Mouse (Mus musculus) stomach, postnatal 0 days (tissue): ENCODE data around the gene R3hdm4. TPM values are rescaled to one million over a fixed set of nuclear protein-coding genes. Genes with fewer than 3 reads are reported as not detected.

ENCODE experiments used
- ATAC-seq: fragments of 200-750 bp; cut with Nextera tagmentation; 2 replicates; pipeline ENCODE4 v1.8.0; 2017; ENCODE audit not compliant: low FRiP score, low TSS enrichment
- DNase-seq: peaks from one replicate; pipeline ENCODE4 v3.0.0-alpha.2; 2016; ENCODE audit warnings: low spot score
- H3K27ac ChIP-seq: fragments of 300-500 bp; sonication (generic); replicated peaks from 2 replicates; pipeline ENCODE4 v1.5.1; 2014; ENCODE audit warnings: mild to moderate bottlenecking, control low read depth
- H3K27me3 ChIP-seq: fragments of 300-500 bp; sonication (generic); 2 replicates; pipeline ENCODE4 v1.6.1; 2014; ENCODE audit warnings: low read length; ENCODE audit not compliant: control insufficient read depth, insufficient read depth
- H3K36me3 ChIP-seq: fragments of 300-500 bp; sonication (generic); 2 replicates; pipeline ENCODE4 v1.6.1; 2014; ENCODE audit warnings: low read length, mixed read lengths; ENCODE audit not compliant: control insufficient read depth, insufficient read depth
- H3K4me1 ChIP-seq: fragments of 300-500 bp; sonication (generic); replicated peaks from 2 replicates; pipeline ENCODE4 v1.6.1; 2014; ENCODE audit warnings: antibody characterized with exemption; ENCODE audit not compliant: control insufficient read depth, insufficient read depth
- H3K4me2 ChIP-seq: fragments of 300-500 bp; sonication (generic); replicated peaks from 2 replicates; pipeline ENCODE4 v1.6.1; 2014; ENCODE audit warnings: low read depth, mild to moderate bottlenecking, control low read depth, moderate library complexity
- H3K4me3 ChIP-seq: fragments of 300-500 bp; sonication (generic); 2 replicates; pipeline ENCODE4 v1.5.1; 2014; ENCODE audit warnings: low read depth, low read length, control low read depth
- H3K9ac ChIP-seq: fragments of 300-500 bp; sonication (generic); 2 replicates; pipeline ENCODE4 v1.6.1; 2014; ENCODE audit warnings: mild to moderate bottlenecking, low read length, control low read depth, mixed read lengths
- H3K9me3 ChIP-seq: fragments of 300-500 bp; sonication (generic); 2 replicates; pipeline ENCODE4 v1.6.1; 2016; ENCODE audit warnings: low read length; ENCODE audit not compliant: control insufficient read depth
- CTCF ChIP-seq: IDR thresholded peaks from 2 replicates; pipeline ENCODE4 v1.5.1; 2016; ENCODE audit warnings: antibody characterized with exemption, low read depth, mild to moderate bottlenecking, moderate library complexity
- EP300 ChIP-seq: optimal IDR thresholded peaks from 2 replicates; pipeline ENCODE3; 2016; ENCODE audit warnings: antibody characterized with exemption
- WGBS: fragments of 180-500 bp; shearing (Covaris S2); extraction: QIAGEN DNeasy Blood & Tissue Kit; methylation state at CpG from one replicate; pipeline ENCODE4 v1.1.7; 2014; 5-methylcytosine and 5-hydroxymethylcytosine counted together
- polyA plus RNA-seq: library from polyadenylated mRNA; unstranded; fragments of >200 nt; fragmentation: Nextera tagmentation; extraction: Ambion mirVana; gene quantifications from 2 replicates; pipeline ENCODE4 v1.2.1, GENCODE M21; 2015

Gene R3hdm4
- polyA plus RNA-seq, 1 experiment from 2014 or later, result 160 TPM

DNA sequence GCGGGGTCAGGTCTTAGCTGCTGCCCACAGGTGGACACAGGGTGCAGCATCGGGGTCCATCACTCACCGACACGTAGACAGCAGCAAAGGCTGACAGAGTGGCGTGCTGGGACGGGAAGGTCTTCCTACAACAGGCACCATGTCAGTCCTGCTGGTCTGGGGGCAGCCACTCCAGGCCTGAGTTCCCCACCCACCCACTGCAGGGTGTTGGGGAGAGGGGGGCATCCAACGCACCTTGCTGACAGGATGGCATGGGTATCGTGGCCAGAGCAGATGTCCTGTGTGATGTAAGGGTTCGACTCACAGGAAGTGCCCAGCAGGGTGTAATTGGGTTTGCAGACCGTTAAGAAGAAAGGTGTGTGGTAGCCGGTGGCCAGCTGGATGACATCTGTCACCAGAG, 54.4 kb downstream of the R3hdm4 start:
- no peaks in the 10 kb centered on the region for H3K9me3 ChIP-seq
- 77% methylated on average over 11 of the region's 11 CpGs for WGBS
- no peak overlapping the region for H3K9ac ChIP-seq
- H3K27me3 ChIP-seq, result no peaks in the 10 kb centered on the region
- H3K4me3 ChIP-seq, result no peak overlapping the region
- H3K4me1 ChIP-seq, result no peaks in the 10 kb centered on the region
- DNase-seq (no peak), ATAC-seq (no peak)
- no peak overlapping the region for H3K27ac ChIP-seq
- peaks cover 16% of the 10 kb centered on the region for H3K36me3 ChIP-seq
- TF ChIP-seq CTCF, result no peak
- no peak for TF ChIP-seq EP300
- no peak overlapping the region for H3K4me2 ChIP-seq

- 66% methylated on average over 19 of the region's 19 CpGs for WGBS
- DNase-seq, result no peak
- no peak overlapping the region for H3K4me3 ChIP-seq
- no peaks in the 10 kb centered on the region for H3K4me1 ChIP-seq
- peak; percentile 31; the same call in 1 of the 2 replicates for ATAC-seq
- H3K27me3 ChIP-seq, result no peaks in the 10 kb centered on the region
- no peak for TF ChIP-seq EP300
- peak; percentile 69 for TF ChIP-seq CTCF
- peaks cover 23% of the 10 kb centered on the region for H3K36me3 ChIP-seq
- H3K9ac ChIP-seq, result no peak overlapping the region
- no peak overlapping the region for H3K27ac ChIP-seq
- no peak overlapping the region for H3K4me2 ChIP-seq
- no peaks in the 10 kb centered on the region for H3K9me3 ChIP-seq
Measured at GRCm38 (mm10) chr10:79865801-79866295, 55.2 kb downstream of the R3hdm4 start.

- peak; percentile 16 for ATAC-seq
- H3K27ac ChIP-seq, result no peak overlapping the region
Measured at GRCm38 (mm10) chr10:79865189-79865601, 55.8 kb downstream of the R3hdm4 start.

DNA sequence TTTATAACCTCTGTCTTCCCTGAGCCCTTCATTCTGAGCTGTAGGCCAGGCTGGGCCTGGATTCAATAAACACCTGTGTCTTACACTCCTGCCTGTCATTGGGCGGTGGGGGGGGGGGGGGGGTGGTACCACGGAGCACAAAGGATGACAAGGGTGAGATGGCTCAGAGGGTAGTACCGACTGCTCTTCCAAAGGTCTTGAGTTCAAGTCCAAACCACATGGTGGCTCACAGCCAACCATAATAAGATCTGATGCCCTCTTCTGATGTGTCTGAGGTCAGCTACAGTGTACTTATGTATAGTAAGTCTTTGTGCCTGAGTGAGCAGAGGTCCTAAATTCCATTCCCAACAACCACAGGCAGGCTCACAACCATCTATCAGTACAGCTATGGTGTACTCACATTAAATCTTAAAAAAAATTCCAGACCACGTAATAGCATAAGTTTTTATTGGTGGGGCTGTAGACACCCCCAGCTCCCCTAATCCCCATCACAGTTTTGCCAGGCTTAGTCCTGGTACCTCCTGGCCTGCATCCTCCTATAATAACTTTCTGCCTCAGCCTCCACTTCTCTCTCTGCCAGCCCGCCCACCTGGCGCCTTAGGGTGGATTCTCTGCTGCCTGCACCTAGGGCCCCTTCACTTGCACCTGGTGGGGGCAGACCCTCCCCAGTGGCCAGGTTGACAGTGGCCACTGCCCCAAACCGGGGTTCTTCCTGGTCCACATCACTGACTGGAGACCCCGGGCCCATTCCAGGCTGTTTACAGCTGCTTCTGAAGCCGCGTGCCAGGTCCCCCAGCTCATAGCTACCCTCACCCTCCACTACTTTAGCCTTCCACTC, 56.4 kb downstream of the R3hdm4 start:
- Histone ChIP-seq H3K4me2 (no peak overlapping the region), H3K4me3 (no peak overlapping the region), H3K36me3 (peaks cover 35% of the 10 kb centered on the region), H3K27ac (no peak overlapping the region), H3K9ac (no peak overlapping the region), H3K9me3 (no peaks in the 10 kb centered on the region), H3K27me3 (no peaks in the 10 kb centered on the region), H3K4me1 (no peaks in the 10 kb centered on the region)
- peak; percentile 28; the same call in 1 of the 2 replicates for ATAC-seq
- no peak for DNase-seq
- WGBS, result 49% methylated on average over 9 of the region's 10 CpGs
- no peak for TF ChIP-seq EP300
- TF ChIP-seq CTCF, result no peak

More at GRCm38 (mm10) chr10:79865189-79865601, 55.8 kb downstream of the R3hdm4 start:
- Histone ChIP-seq H3K9me3 (no peaks in the 10 kb centered on the region), H3K27me3 (no peaks in the 10 kb centered on the region), H3K36me3 (peaks cover 29% of the 10 kb centered on the region), H3K9ac (no peak overlapping the region), H3K4me2 (no peak overlapping the region), H3K4me1 (no peaks in the 10 kb centered on the region), H3K4me3 (no peak overlapping the region)
- TF ChIP-seq EP300, result no peak
- no peak for TF ChIP-seq CTCF
- DNase-seq, result no peak
- 48% methylated on average over 12 of the region's 12 CpGs for WGBS

GRCm38 (mm10) chr10:79862925-79863324, 58.1 kb downstream of the R3hdm4 start:
- no peak overlapping the region for H3K4me3 ChIP-seq
- H3K27me3 ChIP-seq, result no peaks in the 10 kb centered on the region
- no peak for TF ChIP-seq EP300
- TF ChIP-seq CTCF, result no peak
- H3K4me1 ChIP-seq, result peaks cover 8% of the 10 kb centered on the region
- DNase-seq (no peak), ATAC-seq (no peak)
- 53% methylated on average over 10 of the region's 10 CpGs for WGBS
- H3K9me3 ChIP-seq, result no peaks in the 10 kb centered on the region
- H3K9ac ChIP-seq, result no peak overlapping the region
- no peak overlapping the region for H3K4me2 ChIP-seq
- H3K27ac ChIP-seq, result no peak overlapping the region
- H3K36me3 ChIP-seq, result peaks cover 41% of the 10 kb centered on the region
